Mouse (Mus musculus): ENCODE data around the gene Schip1. TPM values are rescaled to one million over a fixed set of nuclear protein-coding genes. Genes with fewer than 3 reads are reported as not detected.

The Schip1 gene
- total RNA-seq, 2 experiments from 2014 or later = 75.2 to 90.8 TPM

DNA sequence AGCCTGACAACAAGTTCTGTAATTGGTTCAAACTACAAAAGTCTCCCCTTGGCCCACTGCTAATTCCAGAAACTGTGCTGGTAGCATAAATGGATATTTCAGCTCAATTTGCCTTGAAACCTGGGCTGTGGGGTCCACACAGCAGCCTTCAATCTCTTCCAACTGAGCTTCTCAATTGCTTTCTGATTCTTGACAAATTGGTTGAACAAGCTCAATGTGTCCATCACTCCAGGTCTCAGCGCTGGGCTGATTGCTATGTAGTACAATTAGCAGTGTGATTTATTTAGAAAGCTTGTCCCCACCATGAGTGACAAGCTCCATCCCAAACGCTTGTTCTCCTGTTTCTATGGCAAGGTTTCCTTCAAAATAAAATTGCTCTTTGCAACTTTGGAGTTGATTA is 370.3 kb downstream of the Schip1 start:
- no peak for DNase-seq
- intact Hi-C loops (cut with DNase I; ENCODE audit: low total_unique reads) = no loop called here

DNA sequence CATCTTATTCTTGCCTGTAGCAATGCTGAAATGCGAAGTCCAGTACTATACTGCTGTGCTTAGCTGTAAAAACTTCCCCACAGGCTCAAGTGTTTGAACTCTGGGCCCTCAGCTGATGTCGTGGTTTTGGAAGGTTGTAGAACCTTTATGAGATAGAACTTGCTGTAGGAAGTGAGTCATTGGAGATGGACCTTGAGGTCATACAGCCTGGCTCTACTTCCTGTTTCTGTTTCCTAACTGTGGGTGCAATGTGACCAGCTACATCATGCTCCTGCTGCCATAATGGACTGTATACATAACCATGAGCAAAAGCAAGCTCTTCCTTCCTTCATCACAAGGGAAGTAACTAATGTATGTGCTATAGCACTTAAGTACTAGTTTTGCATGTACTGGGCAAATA is 383.9 kb downstream of the Schip1 start:
- no peak for DNase-seq
- intact Hi-C loops (cut with DNase I; ENCODE audit: low total_unique reads) = no loop called here

DNA sequence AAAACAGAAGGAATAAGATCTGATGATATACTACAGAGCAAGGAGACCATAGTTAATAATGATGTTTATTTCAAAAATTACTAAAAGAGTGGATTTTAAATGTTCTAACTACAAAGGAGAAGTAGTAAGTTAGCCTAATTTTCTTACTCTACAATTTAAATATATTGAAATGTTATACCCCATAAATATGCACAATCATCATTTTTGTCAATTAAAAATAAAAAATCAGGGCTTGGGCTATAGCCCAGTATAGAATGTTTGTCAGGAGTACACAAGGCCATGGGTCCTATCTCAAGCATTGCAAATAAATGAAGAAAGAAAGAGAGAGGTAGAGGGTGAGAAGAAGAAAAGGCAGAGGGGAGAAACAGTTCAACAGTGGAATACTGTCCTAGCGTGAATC is 387.0 kb downstream of the Schip1 start:
- intact Hi-C loops (cut with DNase I; ENCODE audit: low total_unique reads) = no loop called here
- no peak for DNase-seq

DNA sequence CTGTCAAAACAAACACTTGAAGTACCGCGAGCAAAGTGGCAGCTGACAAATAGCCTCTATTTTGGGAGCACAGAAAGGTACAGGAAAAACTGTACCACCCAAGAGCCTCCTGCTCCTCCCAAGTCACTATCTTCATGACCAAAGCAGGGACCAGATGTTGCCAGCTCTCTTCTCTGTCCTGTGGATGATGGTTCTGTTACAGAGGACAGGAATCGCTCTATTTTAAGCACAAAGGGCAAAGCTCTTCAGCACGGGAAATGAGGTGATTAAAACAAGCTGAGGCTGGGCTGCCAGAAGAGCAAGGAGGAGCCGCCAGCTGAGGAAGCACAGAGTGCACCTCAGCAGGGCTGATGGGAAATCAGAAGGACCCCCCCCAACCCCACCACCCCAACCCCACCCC is 388.7 kb downstream of the Schip1 start:
- intact Hi-C loops (cut with DNase I; ENCODE audit: low total_unique reads) = no loop called here

DNA sequence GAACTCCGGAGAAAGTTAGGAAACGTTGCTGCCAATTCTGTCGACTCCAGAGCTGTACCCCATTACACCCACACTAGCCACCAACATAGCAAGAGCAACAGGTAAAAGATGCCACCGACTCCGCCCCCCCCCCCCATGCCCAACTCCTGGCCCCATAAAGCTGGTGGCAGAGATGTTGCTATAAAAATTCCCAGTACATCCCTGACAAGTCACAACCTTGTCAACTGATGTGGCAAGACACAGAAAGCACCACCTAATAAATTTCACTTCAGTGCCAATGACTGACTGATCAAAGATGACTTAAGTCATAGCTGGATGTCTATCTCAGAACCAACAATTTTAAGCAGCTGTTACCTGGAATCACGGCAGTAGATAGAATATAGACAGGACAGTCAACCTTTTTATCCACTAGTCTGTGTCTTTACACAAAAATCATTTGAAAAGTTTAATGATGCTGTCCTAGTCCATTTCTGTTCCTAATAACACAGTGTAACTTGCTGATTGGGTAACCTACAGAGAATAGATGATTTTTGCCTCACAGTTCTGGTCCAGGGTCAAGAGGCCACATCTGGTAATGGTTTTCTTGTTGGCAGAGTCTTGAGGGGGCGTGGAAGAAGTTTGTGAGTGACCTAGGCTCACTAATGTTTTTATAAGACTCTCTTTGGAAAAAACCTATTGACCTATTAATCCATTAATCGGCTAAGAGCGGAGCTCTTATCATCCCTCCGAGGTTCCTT is 389.3 kb downstream of the Schip1 start:
- no peak for DNase-seq
- intact Hi-C loops (cut with DNase I; ENCODE audit: low total_unique reads) = no loop called here

More for the DNA sequence above, 388.7 kb downstream of the Schip1 start:
- DNase-seq = no peak

DNA sequence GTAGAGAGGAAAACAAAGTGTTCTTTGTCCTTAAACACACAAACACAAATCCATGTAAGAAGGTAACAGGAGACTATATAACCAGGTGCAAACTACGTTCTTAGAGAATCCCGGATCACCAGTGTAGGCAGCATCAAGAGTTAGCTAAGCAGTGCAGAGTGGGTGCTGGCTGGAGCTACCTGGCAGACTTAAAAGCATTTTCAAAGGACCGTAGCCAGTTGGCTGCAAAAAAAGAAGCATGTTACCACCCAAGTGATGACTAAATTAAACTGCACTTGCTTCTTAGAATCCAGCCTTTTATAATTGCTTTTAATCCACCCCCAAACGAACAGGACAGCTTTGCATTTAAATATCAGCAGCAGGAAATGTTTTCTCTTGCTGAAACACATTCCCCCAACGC is 402.0 kb downstream of the Schip1 start:
- no peak for DNase-seq
- intact Hi-C loops (cut with DNase I; ENCODE audit: low total_unique reads) = no loop called here

DNA sequence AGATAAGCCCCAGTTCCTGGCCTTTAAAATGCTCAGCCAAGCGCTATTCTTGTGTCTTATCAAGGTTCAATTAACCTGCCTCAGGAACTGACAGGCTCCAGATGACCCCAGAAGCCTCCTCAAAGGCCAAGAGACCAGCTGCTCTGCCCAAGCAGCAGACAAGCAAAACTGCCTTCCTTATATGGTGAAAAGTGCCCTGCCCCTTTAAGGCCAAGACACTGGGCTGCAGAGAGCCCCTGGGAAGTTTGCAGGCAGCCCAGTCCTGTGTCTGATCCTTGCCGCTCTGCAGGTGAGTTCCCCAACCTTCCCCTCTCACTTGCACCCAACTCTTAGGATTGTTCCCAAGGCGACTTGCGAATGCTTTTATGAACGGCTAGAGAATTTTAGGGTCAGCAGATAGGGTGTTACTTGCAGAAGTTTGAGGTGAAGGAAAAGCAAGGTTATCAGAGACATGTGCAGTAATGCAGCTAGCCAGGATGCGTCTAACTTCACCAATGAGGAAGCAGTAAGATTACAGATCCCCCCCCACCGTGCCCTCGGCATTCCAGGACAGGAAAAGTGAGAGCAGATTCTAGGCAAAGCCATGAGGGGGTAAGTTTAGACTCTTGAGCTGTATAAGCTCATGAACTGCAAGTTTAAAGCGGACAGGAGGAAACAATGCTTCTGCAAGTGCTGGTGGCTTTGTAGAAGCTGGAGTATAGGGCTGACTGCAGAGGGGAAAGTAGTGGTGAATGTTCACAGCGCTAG is 403.5 kb downstream of the Schip1 start:
- intact Hi-C loops (cut with DNase I; ENCODE audit: low total_unique reads) = no loop called here
- no peak for DNase-seq

DNA sequence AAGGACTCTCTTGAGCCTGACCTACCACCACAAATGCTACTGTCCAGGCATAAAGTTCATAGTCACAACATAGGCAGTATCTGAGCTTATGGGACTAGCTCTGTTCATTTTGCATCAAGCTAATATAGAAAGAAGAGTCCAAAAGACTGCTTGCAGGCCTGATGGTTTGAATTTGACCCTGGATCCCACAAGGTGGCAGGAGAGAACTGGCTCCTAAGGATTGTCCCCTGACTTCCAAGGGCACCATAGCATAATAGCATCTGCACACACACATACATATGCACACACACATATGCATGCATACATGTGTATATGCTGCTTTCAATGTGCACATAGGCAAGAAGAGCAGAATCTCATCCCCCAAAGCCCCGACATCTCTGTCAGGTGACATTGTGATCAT is 405.0 kb downstream of the Schip1 start:
- intact Hi-C loops (cut with DNase I; ENCODE audit: low total_unique reads) = no loop called here

DNA sequence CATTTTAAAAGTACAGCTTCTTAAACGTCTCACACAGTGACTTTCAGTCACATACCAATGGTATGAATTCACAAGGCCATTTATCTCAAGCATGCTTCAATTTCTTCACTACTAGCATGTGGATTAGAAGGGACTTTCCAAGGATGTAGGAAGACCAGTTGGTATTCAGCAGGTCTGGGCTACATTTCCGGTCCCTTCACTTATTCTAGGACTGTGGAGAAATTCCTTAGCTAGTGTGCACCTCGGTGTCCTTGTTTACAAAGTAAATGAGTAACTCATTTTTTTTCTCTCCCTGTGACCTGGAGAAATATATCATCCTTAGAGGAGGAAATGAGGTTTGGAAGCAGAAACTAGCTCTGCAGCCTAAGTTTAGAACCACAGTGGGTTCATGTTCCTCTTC is 405.5 kb downstream of the Schip1 start:
- intact Hi-C loops (cut with DNase I; ENCODE audit: low total_unique reads) = no loop called here
- no peak for DNase-seq

More for the DNA sequence above, 405.0 kb downstream of the Schip1 start:
- no peak for DNase-seq

DNA sequence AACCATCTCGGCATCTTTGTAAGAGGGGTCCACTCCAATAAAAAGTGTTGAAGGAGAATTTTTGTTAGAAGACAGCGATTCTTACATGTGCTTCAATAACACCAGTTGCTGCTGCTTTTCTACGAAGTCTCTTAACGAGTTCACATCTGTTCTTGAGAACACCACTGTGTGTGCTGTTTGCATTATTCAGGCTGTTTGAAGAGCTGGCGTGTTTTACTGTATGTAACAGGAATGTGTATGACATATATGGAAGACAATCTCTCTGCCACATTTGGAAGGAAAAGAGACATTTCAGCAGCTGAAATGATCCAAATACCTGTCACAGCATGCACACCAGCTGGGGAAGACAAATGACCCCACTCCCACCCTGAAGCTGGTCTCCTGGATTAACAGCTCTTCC is 406.0 kb downstream of the Schip1 start:
- intact Hi-C loops (cut with DNase I; ENCODE audit: low total_unique reads) = no loop called here
- DNase-seq = no peak

DNA sequence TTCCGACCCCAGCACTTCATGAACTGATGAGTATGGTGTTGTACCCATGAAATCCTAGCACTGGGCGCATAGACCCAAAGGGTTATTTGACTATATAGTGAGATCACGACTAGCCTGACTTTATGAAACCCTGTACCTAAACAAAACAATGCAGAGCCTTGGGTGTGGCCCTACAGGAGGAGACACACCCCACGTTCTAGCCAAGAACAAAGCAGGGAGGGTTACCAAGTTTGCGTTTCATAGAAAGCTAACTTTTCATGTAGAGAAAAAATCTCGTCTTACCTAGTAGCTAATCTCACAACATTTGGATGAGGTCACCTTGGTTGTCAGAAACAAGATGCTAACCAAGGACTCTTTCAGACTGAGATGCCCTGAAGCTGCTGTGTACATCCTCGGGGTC is 411.7 kb downstream of the Schip1 start:
- DNase-seq = no peak
- intact Hi-C loops (cut with DNase I; ENCODE audit: low total_unique reads) = no loop called here

DNA sequence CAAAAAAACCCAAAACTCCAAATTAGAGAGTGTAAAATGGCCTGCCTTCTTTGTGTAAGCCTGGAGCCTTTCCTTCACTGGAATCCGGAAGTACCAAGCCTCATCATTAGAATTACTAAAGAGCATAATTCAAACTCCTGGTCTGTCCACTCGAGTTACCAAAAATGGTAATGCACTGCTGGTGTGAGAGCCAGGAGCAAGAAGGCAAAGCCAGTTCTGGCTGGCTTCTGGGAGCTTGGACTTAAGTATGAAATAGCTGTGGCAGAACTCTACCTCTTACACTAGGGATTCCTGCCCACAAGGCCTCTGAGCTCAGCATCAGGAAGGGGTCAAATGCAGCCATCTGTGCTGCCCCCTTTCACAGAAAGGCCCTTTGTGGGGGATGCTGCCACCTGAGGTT is 412.9 kb downstream of the Schip1 start:
- DNase-seq = no peak
- intact Hi-C loops (cut with DNase I; ENCODE audit: low total_unique reads) = no loop called here

DNA sequence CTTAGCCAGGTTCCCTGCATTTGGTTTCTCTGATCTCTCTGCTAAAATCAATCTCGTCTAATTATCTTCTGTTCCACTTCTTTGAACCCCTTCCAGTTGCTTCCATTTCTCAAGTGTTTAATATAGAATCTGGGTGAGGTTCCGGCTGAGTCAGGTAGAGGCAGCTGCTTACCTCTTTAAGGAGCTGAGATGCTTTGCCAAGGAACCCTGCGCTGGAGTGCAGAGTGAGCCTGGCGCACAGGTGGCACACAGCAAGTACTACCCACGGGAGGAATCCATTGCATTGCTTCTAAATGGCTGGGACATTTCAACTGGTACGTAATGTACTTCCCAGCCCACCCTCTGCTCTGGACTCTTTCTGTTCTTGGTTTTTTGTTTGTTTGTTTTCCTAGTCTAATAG is 414.7 kb downstream of the Schip1 start:
- intact Hi-C loops (cut with DNase I; ENCODE audit: low total_unique reads) = no loop called here
- DNase-seq = no peak

DNA sequence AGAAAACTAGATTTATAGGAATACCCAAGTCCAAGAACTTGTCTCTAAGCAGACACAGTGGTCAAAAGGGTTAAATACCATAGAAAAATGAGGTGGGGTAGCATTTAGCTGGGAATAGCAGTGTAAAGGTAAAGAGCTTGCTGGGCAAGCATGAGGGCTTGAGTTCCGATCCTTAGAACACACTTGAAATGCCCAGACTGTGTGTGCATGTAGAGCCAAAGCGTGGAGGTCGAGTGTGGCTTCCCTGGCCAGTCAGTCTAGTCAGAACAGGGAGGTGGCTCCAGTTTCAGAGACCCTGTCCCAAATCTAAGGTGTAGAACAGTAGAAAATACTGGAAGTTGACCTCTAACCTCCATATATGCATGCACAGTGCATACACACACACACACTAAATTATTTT is 418.9 kb downstream of the Schip1 start:
- no peak for DNase-seq
- intact Hi-C loops (cut with DNase I; ENCODE audit: low total_unique reads) = no loop called here

DNA sequence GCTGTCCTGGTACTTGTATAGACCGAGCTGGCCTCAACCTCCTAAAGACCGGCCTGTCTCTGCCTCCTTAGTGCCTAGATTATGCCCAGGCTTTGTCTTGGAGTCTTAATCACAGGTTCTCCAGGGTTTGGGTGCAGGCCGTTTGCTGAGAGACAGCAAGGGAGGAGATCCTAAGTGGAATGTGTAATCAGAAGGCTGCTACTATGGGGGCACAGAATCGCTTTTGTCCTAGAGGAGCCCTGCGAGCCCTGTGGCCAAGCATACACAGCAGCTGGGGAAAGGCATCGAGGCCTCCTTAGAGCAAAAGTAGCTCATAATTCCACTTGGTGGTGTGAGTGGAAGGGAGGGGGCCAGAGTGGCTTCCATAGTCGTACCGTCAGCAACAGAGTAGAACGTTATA is 419.4 kb downstream of the Schip1 start:
- intact Hi-C loops (cut with DNase I; ENCODE audit: low total_unique reads) = no loop called here
- no peak for DNase-seq

DNA sequence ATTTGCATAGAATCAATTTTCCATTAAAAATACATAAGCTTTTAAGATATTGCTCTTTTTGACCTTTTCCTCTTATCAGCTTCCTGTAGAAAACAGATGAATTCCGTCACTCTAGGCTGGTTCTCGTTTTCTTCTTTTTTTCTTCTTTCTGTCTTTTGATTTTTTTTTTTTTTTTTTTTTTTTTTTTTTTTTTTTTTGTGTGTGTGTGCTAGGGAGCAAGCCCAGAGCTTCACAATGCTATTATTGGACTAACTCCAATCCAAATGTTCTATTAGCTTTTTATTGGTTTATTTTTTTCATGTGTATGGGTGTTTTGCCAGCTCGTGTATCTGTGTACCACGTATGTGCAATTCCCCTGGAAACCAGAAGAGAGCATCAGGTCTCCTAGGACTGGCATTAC is 420.0 kb downstream of the Schip1 start:
- intact Hi-C loops (cut with DNase I; ENCODE audit: low total_unique reads) = no loop called here
- DNase-seq = no peak

DNA sequence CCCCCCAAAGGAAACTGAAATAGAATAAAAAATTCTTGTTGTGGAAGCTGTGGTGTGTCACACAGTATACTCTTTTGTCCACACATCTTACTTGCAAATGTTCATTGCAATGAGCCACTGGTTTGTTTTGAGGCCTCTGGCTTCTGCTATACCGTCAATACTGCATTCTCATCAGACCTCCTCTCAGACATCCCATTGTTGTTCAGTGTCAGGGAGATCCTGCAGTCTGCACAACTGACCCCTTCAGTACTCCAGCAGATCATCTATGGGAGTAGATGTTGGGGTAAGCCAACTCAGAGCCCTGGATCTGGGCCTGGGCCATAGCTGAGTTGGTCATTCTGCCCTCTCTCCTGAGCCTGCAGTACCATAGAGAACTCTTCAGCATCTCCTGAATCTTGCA is 423.0 kb downstream of the Schip1 start:
- intact Hi-C loops (cut with DNase I; ENCODE audit: low total_unique reads) = no loop called here
- DNase-seq = no peak

DNA sequence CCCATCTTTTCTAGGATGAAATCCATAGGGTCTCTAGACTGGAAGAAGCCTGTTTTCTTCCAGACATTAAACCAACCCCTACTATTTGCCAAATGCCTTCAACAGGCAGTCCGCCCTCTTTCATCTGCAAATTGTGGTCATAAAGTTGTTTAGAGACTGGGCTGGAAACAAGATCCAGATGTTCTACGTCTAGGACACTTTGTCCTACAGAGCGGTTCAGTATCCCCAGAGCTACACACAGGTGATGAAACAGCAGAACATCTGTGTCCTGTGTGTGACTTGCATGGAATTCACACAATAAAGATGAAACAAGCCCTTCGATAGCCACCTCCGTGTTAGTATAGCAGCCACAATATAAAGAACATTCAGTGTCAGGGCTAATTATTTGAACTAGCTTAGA is 423.7 kb downstream of the Schip1 start:
- no peak for DNase-seq
- intact Hi-C loops (cut with DNase I; ENCODE audit: low total_unique reads) = no loop called here

DNA sequence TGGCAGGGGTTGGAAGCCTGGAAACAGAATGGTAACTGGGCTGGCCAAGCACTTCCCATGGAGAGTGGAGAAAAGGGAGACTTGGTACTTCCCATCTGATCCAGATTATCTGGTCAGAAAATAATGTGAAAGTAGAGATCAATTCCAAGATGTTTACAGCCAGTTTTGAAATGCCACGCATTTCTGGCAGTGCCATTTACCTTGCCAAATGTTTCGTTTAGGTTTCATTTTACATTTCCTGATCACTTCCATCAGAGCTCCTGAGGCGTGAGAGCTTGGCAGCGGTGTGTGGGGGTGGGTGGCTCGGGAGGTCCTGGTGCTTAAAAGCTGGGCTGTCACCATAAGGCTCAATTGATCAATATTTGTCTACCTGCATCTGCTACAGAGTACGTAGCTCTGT is 426.9 kb downstream of the Schip1 start:
- intact Hi-C loops (cut with DNase I; ENCODE audit: low total_unique reads) = no loop called here
- no peak for DNase-seq

DNA sequence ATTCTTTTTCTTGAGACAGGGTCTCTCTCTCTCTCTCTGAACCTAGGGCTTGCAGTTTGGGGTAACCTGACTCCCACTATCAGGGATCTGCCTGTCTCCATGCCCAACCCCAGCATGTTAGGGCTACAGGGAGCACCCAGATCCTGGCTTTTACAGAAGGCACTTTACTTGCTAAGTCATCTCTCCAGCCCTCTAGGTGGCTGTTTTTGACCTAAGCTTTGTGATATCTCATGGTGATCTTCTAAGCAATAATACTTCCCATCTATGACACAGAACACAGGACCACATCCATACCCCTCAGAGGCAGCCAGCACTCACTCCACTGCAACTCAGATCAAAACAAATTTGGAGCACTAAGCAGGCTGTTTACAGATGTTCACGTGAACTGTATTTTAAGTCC is 427.5 kb downstream of the Schip1 start:
- intact Hi-C loops (cut with DNase I; ENCODE audit: low total_unique reads) = no loop called here
- no peak for DNase-seq

DNA sequence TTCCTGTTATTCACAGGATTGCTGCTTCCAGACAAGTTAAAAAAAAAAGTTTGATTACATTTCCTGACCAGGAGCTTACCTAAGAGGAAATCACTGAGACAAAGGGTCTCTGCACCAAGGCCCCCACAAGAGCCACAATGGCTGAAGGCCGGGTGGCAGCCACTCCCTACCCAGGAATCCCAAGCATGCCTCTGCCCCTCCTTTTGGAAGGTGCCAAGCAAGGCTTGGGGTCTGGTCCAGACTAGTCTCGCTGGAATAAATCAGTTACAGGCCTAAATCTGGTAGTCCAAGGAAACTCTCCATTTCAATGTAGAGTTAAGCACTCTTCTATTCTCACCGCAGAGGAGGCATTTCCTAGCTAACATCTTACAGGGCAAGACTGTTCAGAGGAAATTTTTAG is 427.9 kb downstream of the Schip1 start:
- intact Hi-C loops (cut with DNase I; ENCODE audit: low total_unique reads) = no loop called here
- no peak for DNase-seq
